Mouse (Mus musculus) gastrocnemius, adult 18-20 months (tissue): ENCODE results near the gene Vldlr. TPM values are rescaled to one million over a fixed set of nuclear protein-coding genes. Genes with fewer than 3 reads are reported as not detected.
A peak's percentile ranks its signal among the peaks of the same experiment; 100 is the strongest.

ENCODE experiments used
- DNase-seq: peaks from one replicate; pipeline ENCODE4 v3.0.0; 2021; ENCODE audit warnings: low spot score
- total RNA-seq, 2 experiments: library from RNA; stranded (reverse); gene quantifications; 2 replicates each; pipeline ENCODE4 v1.2.3; 2021

The Vldlr gene
- total RNA-seq, 2 experiments from 2014 or later, result 99.4 to 104 TPM

DNA sequence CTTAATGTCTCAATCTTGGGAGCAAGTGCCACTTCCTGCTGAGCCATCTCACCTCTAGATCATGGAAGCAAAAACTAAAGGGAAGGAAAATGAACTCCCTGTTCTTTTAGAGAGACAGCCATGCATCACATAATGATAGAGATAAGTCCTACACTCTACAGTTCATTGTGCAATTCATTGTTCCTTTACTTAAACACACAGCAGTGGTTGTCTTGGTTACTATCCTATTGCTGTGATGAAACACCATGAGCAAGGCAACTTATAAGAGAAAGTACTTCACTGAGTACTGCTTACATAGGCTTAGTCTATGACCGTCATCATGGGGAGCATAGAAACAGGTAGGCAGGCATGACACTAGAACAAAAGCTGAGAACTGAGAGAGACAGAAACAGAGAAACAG, 12.0 kb downstream of the Vldlr start:
- no peak for DNase-seq

DNA sequence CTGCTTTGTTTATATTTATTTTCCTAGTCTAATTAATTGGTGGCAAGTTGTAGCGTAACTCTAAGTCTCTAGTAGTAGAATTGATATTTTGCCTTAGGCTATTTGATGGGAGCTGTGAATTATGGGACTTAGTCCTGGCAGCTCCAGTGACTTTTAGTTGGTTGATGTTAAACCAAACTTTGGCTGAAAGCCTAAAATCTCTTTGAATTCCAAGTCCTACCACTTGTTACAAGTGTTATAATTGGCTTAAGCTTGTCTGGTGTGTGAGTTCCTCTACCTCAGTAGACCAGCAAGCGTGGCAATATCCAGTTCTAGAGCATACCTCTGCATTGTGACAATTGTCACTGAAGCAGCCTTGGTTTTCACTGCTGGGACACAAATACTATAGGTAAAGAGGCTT, 17.1 kb downstream of the Vldlr start:
- DNase-seq, result no peak

DNA sequence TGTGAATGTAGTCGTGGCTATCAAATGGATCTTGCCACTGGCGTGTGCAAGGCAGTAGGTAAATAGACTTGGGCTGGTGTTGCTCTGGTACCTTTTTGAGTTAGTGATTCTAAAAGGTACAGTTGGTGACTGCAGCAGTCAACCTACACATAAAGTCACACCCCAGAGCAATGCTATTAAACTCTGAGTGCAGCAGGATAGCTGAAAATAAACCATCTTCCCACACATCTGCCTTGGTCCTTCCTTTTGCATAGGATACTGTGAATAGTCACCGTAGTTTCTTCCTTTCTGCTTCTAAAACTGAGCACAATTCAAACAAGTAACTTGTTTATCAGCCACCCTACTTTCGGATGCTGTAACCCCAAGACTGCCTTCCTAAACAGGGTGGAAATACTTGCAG, 23.6 kb downstream of the Vldlr start:
- DNase-seq, result no peak

DNA sequence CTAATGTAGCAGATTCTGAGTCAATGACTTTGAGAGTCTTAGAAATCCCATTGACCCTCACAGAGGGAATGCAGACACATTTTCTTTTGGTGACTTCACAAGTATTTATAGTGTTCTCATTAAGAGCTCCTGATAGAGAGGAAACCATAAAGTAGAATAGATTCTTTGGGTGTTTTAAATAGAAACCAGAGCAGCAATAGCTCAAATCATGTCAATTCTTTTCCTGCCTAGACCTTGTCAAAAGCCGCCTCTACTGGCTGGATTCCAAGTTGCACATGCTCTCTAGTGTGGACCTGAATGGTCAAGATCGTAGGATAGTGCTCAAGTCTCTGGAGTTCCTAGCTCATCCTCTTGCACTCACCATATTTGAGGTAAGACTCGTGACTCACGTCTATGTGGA, 27.2 kb downstream of the Vldlr start:
- no peak for DNase-seq

DNA sequence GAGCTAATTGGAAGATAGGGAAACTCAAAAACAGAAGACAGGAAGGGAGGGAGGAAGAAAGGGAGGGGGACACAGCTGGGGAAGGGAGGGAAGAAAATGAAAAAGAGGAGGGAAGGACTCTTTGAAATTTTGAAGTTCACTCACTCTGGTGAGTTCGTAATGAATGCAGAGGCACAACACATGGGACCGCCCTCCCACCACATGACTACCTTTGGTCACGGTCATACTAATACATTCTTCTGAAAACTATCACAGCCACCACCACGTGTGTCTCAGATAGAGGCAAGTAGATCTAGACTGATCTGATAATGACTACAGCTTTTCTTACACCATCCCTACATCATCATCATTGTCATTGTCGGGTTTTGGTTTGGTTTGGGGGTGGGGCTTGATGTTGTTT, 38.5 kb downstream of the Vldlr start:
- DNase-seq, result no peak

DNA sequence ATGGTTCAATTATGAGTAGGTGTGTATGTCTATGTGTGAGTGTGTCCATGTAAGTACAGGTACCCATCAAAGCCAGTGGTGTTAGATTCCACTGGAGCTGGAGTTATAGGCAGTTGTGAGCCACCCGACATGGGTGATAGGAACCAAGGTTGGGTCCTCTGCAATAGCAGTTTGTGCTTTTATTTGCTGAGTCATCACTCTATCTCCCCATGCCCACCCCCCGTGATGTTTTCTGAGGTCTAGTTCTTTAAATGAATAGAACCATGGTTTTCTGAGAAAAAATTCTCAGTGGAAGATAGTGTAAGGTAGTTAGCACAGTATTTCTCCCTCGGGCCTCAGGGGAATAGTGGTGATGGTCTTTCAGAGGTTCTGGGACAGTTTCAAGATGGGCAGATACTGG, 39.4 kb downstream of the Vldlr start:
- no peak for DNase-seq

DNA sequence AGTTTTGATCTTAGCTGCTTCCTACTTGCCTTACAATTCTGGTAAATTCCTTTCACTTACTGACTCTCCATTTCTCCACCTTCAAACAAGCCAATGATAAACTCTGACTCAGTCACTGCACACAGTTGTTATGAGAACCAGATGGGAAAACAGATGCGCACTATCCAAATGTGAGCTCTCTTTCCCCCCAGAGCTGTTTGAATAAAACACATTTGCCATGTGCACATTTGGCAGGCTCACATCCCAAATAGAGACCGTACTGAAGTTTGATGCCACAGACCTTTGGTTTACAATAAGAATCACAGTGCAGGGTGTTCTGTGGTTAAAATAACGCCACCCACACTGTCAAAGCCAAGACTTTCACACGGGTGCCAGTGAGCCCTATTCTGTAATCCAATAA, 43.8 kb downstream of the Vldlr start:
- peak; percentile 20 for DNase-seq

DNA sequence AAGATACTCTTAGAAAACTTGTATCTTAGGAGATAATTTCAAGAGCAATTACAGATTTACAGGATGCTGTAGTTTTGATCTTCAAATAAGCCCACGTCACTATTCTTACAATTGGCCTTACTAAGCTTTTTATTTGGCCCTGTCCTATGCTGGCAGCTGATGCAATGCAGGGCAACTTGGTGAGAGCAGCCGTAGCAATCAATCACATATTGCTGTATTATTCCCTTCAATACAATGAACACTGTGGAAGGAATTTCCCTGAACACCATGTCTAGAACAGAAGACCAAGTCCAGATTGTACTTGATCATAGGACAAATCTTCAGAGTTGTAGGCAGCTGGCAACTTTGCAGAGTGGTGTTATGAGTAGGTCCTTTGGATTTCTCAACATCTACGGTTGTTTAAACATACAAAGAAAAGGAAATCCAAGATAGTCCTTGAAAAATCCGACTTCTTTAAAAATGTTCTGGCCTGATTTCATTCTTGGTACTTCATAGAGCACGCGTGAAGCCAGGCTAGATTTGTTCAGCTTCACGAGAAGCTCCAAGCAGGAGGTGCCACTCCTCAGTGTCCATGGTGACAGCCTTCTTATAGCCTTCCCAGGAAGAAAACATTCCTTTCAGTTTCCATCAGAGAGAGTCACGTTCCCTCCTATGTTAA, 44.5 kb downstream of the Vldlr start:
- DNase-seq, result no peak

DNA sequence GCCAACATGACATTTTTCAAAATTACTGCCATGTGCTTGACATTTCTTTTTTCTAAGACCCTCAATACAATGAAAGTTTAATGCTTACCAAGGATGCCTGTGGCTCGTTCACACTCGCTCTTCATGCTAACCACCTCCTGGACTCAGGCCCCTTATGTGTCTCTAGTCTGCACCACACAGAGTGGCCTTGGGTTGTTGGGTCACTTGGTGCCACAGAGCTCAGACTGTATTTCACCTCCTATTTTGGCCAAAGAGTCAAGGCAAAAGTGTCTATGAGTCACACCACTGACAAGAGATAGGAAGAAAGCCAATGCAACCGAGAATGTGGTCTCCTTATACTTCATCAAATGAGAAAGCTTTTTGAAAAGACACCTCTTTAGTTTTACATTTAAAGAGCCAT, 45.9 kb downstream of the Vldlr start:
- DNase-seq, result no peak

DNA sequence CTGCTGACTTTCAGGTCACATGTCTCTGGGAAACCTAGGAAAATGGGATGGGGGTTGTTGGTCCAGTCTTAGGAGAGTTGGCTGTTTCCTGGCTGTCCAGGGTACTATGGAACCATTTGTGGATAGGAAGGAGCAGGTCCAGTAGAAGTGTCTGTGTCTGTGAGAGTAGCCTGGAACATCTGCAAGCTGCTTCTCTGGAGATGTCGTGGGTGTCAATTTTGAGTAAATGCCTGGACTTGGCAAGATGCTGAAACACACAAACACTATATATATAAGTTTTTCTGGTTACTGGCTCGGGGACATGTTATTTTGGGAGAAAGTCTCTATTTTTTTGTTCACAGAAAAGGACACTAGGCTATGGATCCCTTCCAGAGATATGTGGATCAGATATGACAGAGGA, 57.1 kb downstream of the Vldlr start:
- no peak for DNase-seq

DNA sequence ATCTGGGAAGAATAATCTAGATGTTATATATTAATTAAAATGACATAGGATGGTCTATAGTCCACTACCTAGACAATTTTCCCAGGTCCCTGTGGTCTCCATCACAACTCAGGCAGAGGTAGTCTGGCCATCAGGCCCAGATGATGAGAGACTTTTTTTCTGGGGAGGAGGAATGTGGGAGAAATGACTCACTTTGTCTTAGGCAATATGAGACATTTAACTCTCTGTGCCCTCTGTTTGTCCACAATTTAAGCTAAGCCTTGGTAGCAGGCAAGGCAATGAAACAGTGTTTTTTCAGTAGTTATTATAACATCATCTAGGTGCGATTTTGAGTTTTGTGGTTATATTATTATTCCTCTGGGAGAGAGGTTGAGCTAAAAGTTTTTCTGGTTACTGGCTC, 58.1 kb downstream of the Vldlr start:
- DNase-seq, result no peak

DNA sequence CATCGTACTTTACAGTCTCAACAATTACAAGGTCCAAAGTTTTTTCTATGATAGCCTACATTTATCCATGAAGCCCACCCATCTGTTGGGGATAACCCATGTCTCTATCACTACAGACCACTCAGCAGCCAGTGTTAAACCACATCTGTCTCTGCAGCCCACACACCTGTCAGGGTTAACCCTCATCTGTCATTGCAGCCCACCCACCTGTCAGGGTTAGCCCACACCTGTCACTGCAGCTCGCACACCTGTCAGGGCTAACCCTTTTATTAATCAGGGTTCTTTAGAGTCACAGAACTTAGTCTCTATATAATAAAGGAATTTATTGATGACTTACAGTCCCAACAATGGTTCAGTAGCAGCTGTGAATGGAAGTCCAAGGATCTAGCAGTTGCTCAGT, 62.9 kb downstream of the Vldlr start:
- DNase-seq, result no peak

Other genes starting within 250 kb of the Vldlr start
- gene Kcnv2, start 106.1 kb downstream of the Vldlr start, total RNA-seq, result under 1 TPM; 0.07 to 0.09 TPM
- 10 to 100 TPM; 18.5 to 25.6 TPM for gene Pum3, start 213.3 kb downstream of the Vldlr start, total RNA-seq